Mouse (Mus musculus) neural tube, embryonic 13.5 days (tissue): ENCODE measurements at regions not wholly inside any gene's neighbourhood (a gene's known extent, or its start where the extent isn't known, plus 50 kb on each side); places are given as distances from the start of the nearest gene placed in this dataset.

ENCODE experiments used
- ATAC-seq: fragments of 200-750 bp; cut with Nextera tagmentation; 2 replicates; pipeline ENCODE4 v1.8.0; 2017; ENCODE audit warnings: low read depth, mild to moderate bottlenecking, moderate TSS enrichment, moderate library complexity
- H3K27ac ChIP-seq: fragments of 300-500 bp; sonication (generic); replicated peaks from 2 replicates; pipeline ENCODE4 v1.5.1; 2015; ENCODE audit warnings: moderate library complexity, mild to moderate bottlenecking, inconsistent platforms
- H3K27me3 ChIP-seq: fragments of 300-500 bp; sonication (generic); 2 replicates; pipeline ENCODE4 v1.6.1; 2015; ENCODE audit warnings: mild to moderate bottlenecking, inconsistent platforms
- H3K36me3 ChIP-seq: fragments of 300-500 bp; sonication (generic); 2 replicates; pipeline ENCODE4 v1.6.1; 2015; ENCODE audit warnings: mild to moderate bottlenecking, inconsistent platforms
- H3K4me1 ChIP-seq: fragments of 300-500 bp; sonication (generic); replicated peaks from 2 replicates; pipeline ENCODE4 v1.6.1; 2015; ENCODE audit warnings: inconsistent platforms
- H3K4me2 ChIP-seq: fragments of 300-500 bp; sonication (generic); 2 replicates; pipeline ENCODE4 v1.6.1; 2015; ENCODE audit warnings: inconsistent platforms, mild to moderate bottlenecking, moderate library complexity
- H3K4me3 ChIP-seq: fragments of 300-500 bp; sonication (generic); 2 replicates; pipeline ENCODE4 v1.5.1; 2015; ENCODE audit warnings: mild to moderate bottlenecking, inconsistent platforms
- H3K9ac ChIP-seq: fragments of 300-500 bp; sonication (generic); 2 replicates; pipeline ENCODE4 v1.6.1; 2015; ENCODE audit warnings: moderate library complexity, mild to moderate bottlenecking, inconsistent platforms
- H3K9me3 ChIP-seq: fragments of 300-500 bp; sonication (generic); 2 replicates; pipeline ENCODE4 v1.6.1; 2016; ENCODE audit warnings: inconsistent platforms
- WGBS: fragments of 180-500 bp; shearing (Covaris S2); methylation state at CpG from one replicate; pipeline ENCODE4 v1.1.7; 2015; 5-methylcytosine and 5-hydroxymethylcytosine counted together

GRCm38 (mm10) chr12:42987018-42987606 is 1223.0 kb downstream of the Dnajb9 start:
- Histone ChIP-seq H3K27me3 (no peaks in the 10 kb centered on the region), H3K36me3 (no peaks in the 10 kb centered on the region), H3K9ac (no peak overlapping the region), H3K4me3 (no peak overlapping the region), H3K4me2 (no peak overlapping the region), H3K4me1 (no peaks in the 10 kb centered on the region), H3K9me3 (no peaks in the 10 kb centered on the region), H3K27ac (no peak overlapping the region)
- WGBS = 36% methylated on average over 2 of the region's 2 CpGs
- no peak for ATAC-seq

GRCm38 (mm10) chr12:42986505-42986904 is 1223.6 kb downstream of the Dnajb9 start:
- no peaks in the 10 kb centered on the region for H3K36me3 ChIP-seq
- no peak overlapping the region for H3K4me2 ChIP-seq
- H3K27me3 ChIP-seq = no peaks in the 10 kb centered on the region
- H3K9me3 ChIP-seq = no peaks in the 10 kb centered on the region
- no peak for ATAC-seq
- WGBS = 47% methylated on average over 1 of the region's 1 CpGs
- no peak overlapping the region for H3K9ac ChIP-seq
- H3K27ac ChIP-seq = no peak overlapping the region
- no peaks in the 10 kb centered on the region for H3K4me1 ChIP-seq
- no peak overlapping the region for H3K4me3 ChIP-seq

GRCm38 (mm10) chr12:42986096-42986495 is 1224.0 kb downstream of the Dnajb9 start:
- no peak overlapping the region for H3K27ac ChIP-seq
- H3K4me3 ChIP-seq = no peak overlapping the region
- H3K4me1 ChIP-seq = no peaks in the 10 kb centered on the region
- H3K4me2 ChIP-seq = no peak overlapping the region
- 83% methylated on average over 1 of the region's 1 CpGs for WGBS
- no peak overlapping the region for H3K9ac ChIP-seq
- no peaks in the 10 kb centered on the region for H3K36me3 ChIP-seq
- no peak for ATAC-seq
- no peaks in the 10 kb centered on the region for H3K9me3 ChIP-seq
- H3K27me3 ChIP-seq = no peaks in the 10 kb centered on the region

GRCm38 (mm10) chr12:42978828-42979227 is 1231.3 kb downstream of the Dnajb9 start:
- H3K9me3 ChIP-seq = no peaks in the 10 kb centered on the region
- no peak for ATAC-seq
- WGBS = 85% methylated on average over 3 of the region's 3 CpGs

GRCm38 (mm10) chr12:42972766-42973165 is 1237.4 kb downstream of the Dnajb9 start:
- Histone ChIP-seq H3K36me3 (no peaks in the 10 kb centered on the region), H3K9me3 (no peaks in the 10 kb centered on the region), H3K4me2 (no peak overlapping the region), H3K4me1 (no peaks in the 10 kb centered on the region), H3K9ac (no peak overlapping the region), H3K27ac (no peak overlapping the region), H3K4me3 (no peak overlapping the region), H3K27me3 (no peaks in the 10 kb centered on the region)
- ATAC-seq = no peak
- 81% methylated on average over 4 of the region's 4 CpGs for WGBS

More at GRCm38 (mm10) chr12:42978828-42979227, 1231.3 kb downstream of the Dnajb9 start:
- no peaks in the 10 kb centered on the region for H3K27me3 ChIP-seq
- no peaks in the 10 kb centered on the region for H3K4me1 ChIP-seq
- no peak overlapping the region for H3K9ac ChIP-seq
- H3K36me3 ChIP-seq = no peaks in the 10 kb centered on the region
- H3K4me3 ChIP-seq = no peak overlapping the region
- no peak overlapping the region for H3K4me2 ChIP-seq
- H3K27ac ChIP-seq = no peak overlapping the region

- no peak overlapping the region for H3K9ac ChIP-seq
- H3K27ac ChIP-seq = no peak overlapping the region
- no peaks in the 10 kb centered on the region for H3K36me3 ChIP-seq
- no peaks in the 10 kb centered on the region; the same call in 1 of the 2 replicates for H3K9me3 ChIP-seq
- ATAC-seq = peak; percentile 50; the same call in 1 of the 2 replicates
- H3K4me2 ChIP-seq = no peak overlapping the region
- no peaks in the 10 kb centered on the region for H3K27me3 ChIP-seq
- no peaks in the 10 kb centered on the region for H3K4me1 ChIP-seq
- no peak overlapping the region for H3K4me3 ChIP-seq
- 31% methylated on average over 2 of the region's 2 CpGs for WGBS
These were observed 1248.6 kb downstream of the Dnajb9 start for GRCm38 (mm10) chr12:42961535-42961934.

GRCm38 (mm10) chr12:42947961-42948360 is 1262.2 kb downstream of the Dnajb9 start:
- WGBS = 87% methylated on average over 2 of the region's 2 CpGs
- no peaks in the 10 kb centered on the region for H3K9me3 ChIP-seq

GRCm38 (mm10) chr12:42914374-42914773 is 1295.8 kb downstream of the Dnajb9 start:
- Histone ChIP-seq H3K27me3 (no peaks in the 10 kb centered on the region), H3K4me3 (no peak overlapping the region), H3K9ac (no peak overlapping the region), H3K9me3 (no peaks in the 10 kb centered on the region), H3K36me3 (no peaks in the 10 kb centered on the region), H3K27ac (no peak overlapping the region), H3K4me1 (no peaks in the 10 kb centered on the region), H3K4me2 (no peak overlapping the region)
- 84% methylated on average over 2 of the region's 2 CpGs for WGBS
- no peak for ATAC-seq

More at GRCm38 (mm10) chr12:42947961-42948360, 1262.2 kb downstream of the Dnajb9 start:
- no peak overlapping the region for H3K4me3 ChIP-seq
- no peak overlapping the region for H3K27ac ChIP-seq
- no peak overlapping the region for H3K9ac ChIP-seq
- H3K36me3 ChIP-seq = no peaks in the 10 kb centered on the region
- no peak for ATAC-seq
- no peaks in the 10 kb centered on the region for H3K4me1 ChIP-seq
- H3K27me3 ChIP-seq = no peaks in the 10 kb centered on the region
- no peak overlapping the region for H3K4me2 ChIP-seq
